Mouse (Mus musculus) retina, postnatal 7 days (tissue): Measurements from ENCODE around the gene Erbb2.

ENCODE experiments used
- DNase-seq: peaks from one replicate; pipeline ENCODE4 v3.0.0-alpha.2; 2012; ENCODE audit warnings: low read depth, low spot score

Gene Erbb2

GRCm38 (mm10) chr11:98482067-98482466 lies 69.8 kb downstream of the Erbb2 start:
- no peak for DNase-seq

- no peak for DNase-seq
These were observed 73.5 kb downstream of the Erbb2 start for GRCm38 (mm10) chr11:98485749-98486148.
